Mouse (Mus musculus) liver, embryonic 14.5 days (tissue): ENCODE data around the gene Ttll3.

Experiments
- CTCF ChIP-seq: IDR thresholded peaks from 2 replicates; pipeline ENCODE4 v1.5.1; 2016; ENCODE audit warnings: antibody characterized with exemption, low read depth, control low read depth
- EP300 ChIP-seq: IDR thresholded peaks from 2 replicates; pipeline ENCODE4 v1.6.1; 2016; ENCODE audit warnings: antibody characterized with exemption, low read depth

DNA sequence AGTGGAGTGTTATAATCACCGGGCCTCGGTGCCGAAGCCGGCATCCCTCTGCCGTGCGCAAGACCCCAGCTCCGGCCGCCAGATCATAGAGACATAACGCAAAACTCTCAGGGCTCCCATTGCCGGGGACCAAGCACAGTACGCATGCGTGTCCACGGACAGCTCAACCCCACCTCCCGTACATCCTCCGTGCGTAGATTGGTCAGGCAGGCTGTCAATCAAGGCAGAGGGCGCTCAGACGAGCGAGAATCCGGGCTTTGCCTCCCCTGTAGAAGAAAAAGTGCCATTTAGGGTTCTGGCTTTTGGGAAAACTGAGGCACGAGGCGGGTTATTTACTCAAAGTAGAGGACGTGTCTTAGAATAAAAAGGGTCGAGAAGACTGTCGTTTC lies 30.1 kb downstream of the Ttll3 start, which contains the start of gene Rpusd3:
- TF ChIP-seq CTCF: no peak
- no peak for TF ChIP-seq EP300
